Mouse (Mus musculus) brain, embryonic 14.5 days (tissue): ENCODE results near the gene Mcmbp.

ENCODE experiments used
- CTCF ChIP-seq: fragments of 200-500 bp; IDR thresholded peaks from 2 replicates; pipeline ENCODE4 v1.5.1; 2012; ENCODE audit warnings: inconsistent platforms, mild to moderate bottlenecking, moderate library complexity, borderline replicate concordance; ENCODE audit not compliant: insufficient read depth, insufficient read length; ENCODE audit errors: extremely low read depth
- POLR2A ChIP-seq: fragments of 200-500 bp; IDR thresholded peaks from 2 replicates; pipeline ENCODE4 v1.6.1; 2012; ENCODE audit warnings: mild to moderate bottlenecking, inconsistent platforms, borderline replicate concordance; ENCODE audit not compliant: poor library complexity, insufficient read depth, insufficient read length, severe bottlenecking; ENCODE audit errors: extremely low read depth

DNA sequence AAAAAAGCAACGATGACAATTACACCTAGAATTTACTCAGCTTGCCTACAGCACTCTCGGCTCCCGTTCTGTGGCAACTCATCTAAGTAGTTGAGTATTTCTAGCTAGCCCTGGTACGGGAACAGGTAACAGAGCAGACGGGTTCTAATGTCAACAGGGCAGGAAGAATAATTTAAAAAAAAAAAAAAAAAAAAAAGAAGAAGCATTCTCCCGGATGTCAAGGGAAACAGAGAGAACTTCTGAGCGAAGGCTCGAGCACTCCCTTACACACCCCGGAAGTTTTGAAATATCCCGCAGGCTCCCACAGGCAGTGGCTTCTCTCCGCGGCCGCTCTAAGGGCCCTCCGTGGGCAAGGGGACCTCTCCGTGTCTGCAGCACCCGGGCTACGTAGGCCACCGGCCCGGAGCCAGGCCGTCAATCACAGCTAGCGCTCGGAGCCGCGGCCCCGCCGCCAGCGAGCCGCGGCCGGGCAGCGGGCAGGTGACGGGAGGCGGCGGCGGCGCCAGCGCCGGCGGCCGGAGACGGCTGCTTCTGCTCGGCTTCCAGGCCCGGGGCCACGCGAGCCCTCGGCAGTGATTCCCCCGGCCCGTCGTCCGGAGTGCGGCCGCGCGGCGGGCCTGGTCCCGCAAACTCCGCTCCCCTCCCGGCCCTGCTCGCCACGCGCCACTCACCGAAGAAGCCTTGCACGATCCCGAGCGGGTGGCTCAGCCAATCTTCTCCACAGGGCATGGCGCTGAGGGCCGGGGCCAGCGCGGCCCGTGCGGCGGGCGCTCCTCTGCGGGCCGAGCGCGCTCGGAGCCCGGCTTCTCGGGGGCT lies 625 bp downstream of the Mcmbp start:
- TF ChIP-seq POLR2A: no peak
- TF ChIP-seq CTCF: no peak
